Mouse (Mus musculus): Measurements from ENCODE around the gene C1qbp. TPM values are rescaled to one million over a fixed set of nuclear protein-coding genes. Genes with fewer than 3 reads are reported as not detected.

Gene C1qbp
- polyA plus RNA-seq, 1 experiment from 2014 or later = 210 TPM

DNA sequence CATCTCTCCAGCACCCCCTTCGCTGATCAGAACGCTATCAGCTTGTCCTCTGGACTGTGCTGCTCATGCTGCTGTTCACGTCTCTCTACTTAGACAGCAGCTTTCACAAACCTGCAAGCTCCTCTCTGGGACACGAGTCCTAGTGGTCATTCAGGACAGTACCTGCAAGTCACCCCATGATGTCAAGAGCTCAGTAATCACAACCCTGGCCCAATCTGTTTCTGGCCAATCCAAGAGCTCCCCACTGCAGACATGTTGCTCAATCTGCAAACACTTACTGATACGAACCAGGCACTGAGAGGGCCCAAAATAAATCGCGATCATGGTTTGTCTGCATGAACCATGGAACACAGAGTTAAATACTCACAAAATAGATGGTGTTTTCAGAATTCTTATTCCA is 29.9 kb upstream of the C1qbp start:
- H3K9ac ChIP-seq (replicated peaks; ENCODE audit: low read depth, low read length) = no peak overlapping the region
- WGBS = 93% methylated on average over 7 of the region's 7 CpGs
- H3K9me3 ChIP-seq (ENCODE audit: control insufficient read depth, low read depth, low read length) = no peaks in the 10 kb centered on the region
- H3K36me3 ChIP-seq (ENCODE audit: control insufficient read depth, insufficient read depth, low read length) = peaks cover 33% of the 10 kb centered on the region
- no peak for ATAC-seq (ENCODE audit: insufficient number of reproducible peaks, insufficient read depth, low FRiP score, low read depth)
- no peaks in the 10 kb centered on the region for H3K27me3 ChIP-seq (ENCODE audit: control insufficient read depth, insufficient read depth, low read length)
- H3K4me1 ChIP-seq (ENCODE audit: control insufficient read depth, insufficient read depth, low read length) = peaks cover 6% of the 10 kb centered on the region; the same call in 1 of the 2 replicates
- no peak overlapping the region for H3K27ac ChIP-seq (ENCODE audit: low read length)
- no peak overlapping the region for H3K4me2 ChIP-seq (replicated peaks; ENCODE audit: low read depth, low read length)
- no peak overlapping the region for H3K4me3 ChIP-seq (ENCODE audit: low read depth, low read length)

DNA sequence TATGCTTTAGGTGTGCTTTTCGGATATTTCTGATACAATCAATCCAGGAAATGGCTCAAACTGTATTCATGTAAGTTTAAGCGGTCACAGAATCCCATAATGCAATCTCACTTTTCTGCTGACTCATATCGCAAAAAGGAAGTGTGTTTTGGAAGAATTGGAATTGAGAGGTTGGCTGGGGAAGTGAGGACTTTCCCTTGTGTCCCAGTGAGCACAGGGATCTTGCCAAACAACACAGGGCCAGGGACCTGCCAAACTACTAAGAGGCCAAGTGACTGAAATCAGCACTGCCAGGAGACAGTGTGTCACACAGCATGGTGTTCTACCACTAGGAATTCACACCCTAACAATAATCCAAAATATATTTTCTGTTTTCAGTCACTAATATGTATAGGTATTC is 25.5 kb upstream of the C1qbp start:
- H3K4me3 ChIP-seq (ENCODE audit: low read depth, low read length) = no peak overlapping the region
- no peaks in the 10 kb centered on the region for H3K27me3 ChIP-seq (ENCODE audit: control insufficient read depth, insufficient read depth, low read length)
- H3K9me3 ChIP-seq (ENCODE audit: control insufficient read depth, low read depth, low read length) = no peaks in the 10 kb centered on the region
- H3K4me1 ChIP-seq (ENCODE audit: control insufficient read depth, insufficient read depth, low read length) = peaks cover 3% of the 10 kb centered on the region; the same call in 1 of the 2 replicates
- H3K9ac ChIP-seq (replicated peaks; ENCODE audit: low read depth, low read length) = no peak overlapping the region
- no peak for ATAC-seq (ENCODE audit: insufficient number of reproducible peaks, insufficient read depth, low FRiP score, low read depth)
- no peak overlapping the region for H3K4me2 ChIP-seq (replicated peaks; ENCODE audit: low read depth, low read length)
- 90% methylated on average over 3 of the region's 3 CpGs for whole genome bisulfite sequencing
- H3K27ac ChIP-seq (ENCODE audit: low read length) = no peak overlapping the region
- peaks cover 31% of the 10 kb centered on the region for H3K36me3 ChIP-seq (ENCODE audit: control insufficient read depth, insufficient read depth, low read length)

DNA sequence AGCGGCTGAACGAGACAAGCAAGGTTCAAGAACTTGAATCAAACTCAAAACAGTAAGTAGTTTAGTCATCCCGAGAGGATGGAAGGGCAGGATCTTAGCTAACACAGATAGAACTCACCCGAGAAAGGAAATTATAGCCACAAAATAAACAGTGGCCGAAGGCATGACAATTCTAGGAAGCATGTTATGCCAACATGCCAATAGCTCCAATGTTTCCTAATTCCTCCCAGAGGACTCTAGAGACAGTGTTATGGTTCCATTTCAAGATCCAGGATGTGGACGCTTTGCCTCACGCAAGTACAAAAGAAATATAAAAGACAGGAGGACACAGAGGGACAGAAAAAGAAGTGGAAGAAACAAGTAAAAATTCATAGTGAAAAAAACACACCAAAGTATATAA is 25.0 kb upstream of the C1qbp start:
- Histone ChIP-seq H3K9me3 (ENCODE audit: control insufficient read depth, low read depth, low read length) (no peaks in the 10 kb centered on the region), H3K4me1 (ENCODE audit: control insufficient read depth, insufficient read depth, low read length) (peaks cover 8% of the 10 kb centered on the region), H3K4me2 (replicated peaks; ENCODE audit: low read depth, low read length) (no peak overlapping the region), H3K4me3 (ENCODE audit: low read depth, low read length) (no peak overlapping the region), H3K27ac (ENCODE audit: low read length) (no peak overlapping the region), H3K27me3 (ENCODE audit: control insufficient read depth, insufficient read depth, low read length) (no peaks in the 10 kb centered on the region), H3K9ac (replicated peaks; ENCODE audit: low read depth, low read length) (no peak overlapping the region), H3K36me3 (ENCODE audit: control insufficient read depth, insufficient read depth, low read length) (peaks cover 28% of the 10 kb centered on the region)
- no peak for ATAC-seq (ENCODE audit: insufficient number of reproducible peaks, insufficient read depth, low FRiP score, low read depth)
- 91% methylated on average over 7 of the region's 7 CpGs for WGBS

DNA sequence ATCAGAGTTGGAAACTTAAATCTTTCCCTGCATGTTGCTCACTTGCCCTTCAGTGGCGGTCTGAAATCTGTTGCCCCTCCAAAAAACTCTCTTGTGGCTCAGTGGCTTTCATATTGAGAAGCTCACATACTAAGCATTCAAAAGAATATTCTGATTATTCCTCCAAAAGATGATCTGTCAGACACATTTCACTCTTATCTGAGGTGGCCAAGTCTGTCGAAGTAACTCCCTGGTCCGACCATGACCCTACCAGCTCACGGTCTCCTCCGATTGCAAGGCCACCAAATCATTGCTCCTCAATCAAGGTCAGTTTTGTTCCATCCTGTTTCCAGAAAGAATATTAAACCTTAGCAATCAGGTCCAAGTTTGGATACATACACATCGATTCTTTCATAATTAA is 24.2 kb upstream of the C1qbp start:
- Histone ChIP-seq H3K4me1 (ENCODE audit: control insufficient read depth, insufficient read depth, low read length) (peaks cover 14% of the 10 kb centered on the region), H3K36me3 (ENCODE audit: control insufficient read depth, insufficient read depth, low read length) (peaks cover 23% of the 10 kb centered on the region), H3K9ac (replicated peaks; ENCODE audit: low read depth, low read length) (no peak overlapping the region), H3K4me2 (replicated peaks; ENCODE audit: low read depth, low read length) (no peak overlapping the region), H3K27ac (ENCODE audit: low read length) (no peak overlapping the region), H3K9me3 (ENCODE audit: control insufficient read depth, low read depth, low read length) (no peaks in the 10 kb centered on the region), H3K27me3 (ENCODE audit: control insufficient read depth, insufficient read depth, low read length) (no peaks in the 10 kb centered on the region), H3K4me3 (ENCODE audit: low read depth, low read length) (no peak overlapping the region)
- 95% methylated on average over 6 of the region's 6 CpGs for WGBS
- no peak for ATAC-seq (ENCODE audit: insufficient number of reproducible peaks, insufficient read depth, low FRiP score, low read depth)

DNA sequence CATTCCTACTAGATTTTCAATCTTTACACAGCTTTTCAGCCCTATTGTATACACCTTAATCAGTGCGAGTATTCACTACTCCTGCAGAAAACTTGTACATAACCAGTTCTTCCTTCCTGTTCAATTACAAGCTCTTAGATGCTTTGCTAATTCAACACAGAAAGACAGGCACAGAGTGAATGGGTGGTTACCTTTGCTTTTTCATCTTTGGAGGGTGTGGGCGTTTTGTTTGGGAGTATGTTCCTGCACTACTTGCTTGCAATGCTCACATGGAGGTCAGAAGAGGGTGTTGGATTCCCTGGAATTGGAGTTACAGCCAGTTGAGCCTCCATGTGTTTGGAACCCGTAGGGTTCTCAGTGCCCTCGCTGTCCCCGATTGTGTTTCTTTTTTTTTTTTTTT is 22.2 kb upstream of the C1qbp start:
- peaks cover 14% of the 10 kb centered on the region for H3K4me1 ChIP-seq (ENCODE audit: control insufficient read depth, insufficient read depth, low read length)
- peaks cover 9% of the 10 kb centered on the region for H3K36me3 ChIP-seq (ENCODE audit: control insufficient read depth, insufficient read depth, low read length)
- H3K4me3 ChIP-seq (ENCODE audit: low read depth, low read length) = peak overlapping the region; percentile 84
- peak overlapping the region; percentile 29 for H3K4me2 ChIP-seq (replicated peaks; ENCODE audit: low read depth, low read length)
- H3K9me3 ChIP-seq (ENCODE audit: control insufficient read depth, low read depth, low read length) = no peaks in the 10 kb centered on the region
- 56% methylated on average over 5 of the region's 5 CpGs for WGBS
- H3K27me3 ChIP-seq (ENCODE audit: control insufficient read depth, insufficient read depth, low read length) = no peaks in the 10 kb centered on the region
- 0 out of 2 replicates have a peak overlapping the region, but pooled peaks have one; percentile 1 for H3K9ac ChIP-seq (replicated peaks; ENCODE audit: low read depth, low read length)
- no peak for ATAC-seq (ENCODE audit: insufficient number of reproducible peaks, insufficient read depth, low FRiP score, low read depth)
- H3K27ac ChIP-seq (ENCODE audit: low read length) = no peak overlapping the region

DNA sequence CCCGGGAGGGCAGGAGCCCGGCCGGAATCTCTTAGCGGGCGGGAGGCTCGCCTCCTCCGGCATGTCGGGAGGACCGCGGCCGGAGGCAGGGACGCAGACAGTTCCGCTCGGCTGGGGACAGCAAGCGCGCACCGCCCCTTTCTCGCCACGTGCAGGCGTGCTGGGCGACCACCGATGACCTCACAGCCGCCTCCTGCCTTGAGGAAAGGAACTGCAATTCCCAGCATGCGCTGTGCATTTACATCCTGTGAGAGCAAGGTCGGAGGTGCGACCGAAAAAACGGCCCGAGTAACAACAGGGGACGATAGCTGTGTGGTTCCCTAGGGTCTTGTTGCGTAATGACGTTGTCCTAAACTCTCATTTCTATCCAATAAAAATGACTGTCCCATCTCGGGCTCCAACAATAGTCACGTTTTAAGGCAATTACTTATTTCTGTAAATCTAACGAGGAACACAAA is 21.5 kb upstream of the C1qbp start, which contains the start of gene Dhx33:
TSS of gene Dhx33 (minus strand) at position 122 of the 458 bp plus-strand sequence.
- WGBS = under 1% methylated on average over 35 of the region's 35 CpGs
- peak; percentile 96 for ATAC-seq (ENCODE audit: insufficient number of reproducible peaks, insufficient read depth, low FRiP score, low read depth)

DNA sequence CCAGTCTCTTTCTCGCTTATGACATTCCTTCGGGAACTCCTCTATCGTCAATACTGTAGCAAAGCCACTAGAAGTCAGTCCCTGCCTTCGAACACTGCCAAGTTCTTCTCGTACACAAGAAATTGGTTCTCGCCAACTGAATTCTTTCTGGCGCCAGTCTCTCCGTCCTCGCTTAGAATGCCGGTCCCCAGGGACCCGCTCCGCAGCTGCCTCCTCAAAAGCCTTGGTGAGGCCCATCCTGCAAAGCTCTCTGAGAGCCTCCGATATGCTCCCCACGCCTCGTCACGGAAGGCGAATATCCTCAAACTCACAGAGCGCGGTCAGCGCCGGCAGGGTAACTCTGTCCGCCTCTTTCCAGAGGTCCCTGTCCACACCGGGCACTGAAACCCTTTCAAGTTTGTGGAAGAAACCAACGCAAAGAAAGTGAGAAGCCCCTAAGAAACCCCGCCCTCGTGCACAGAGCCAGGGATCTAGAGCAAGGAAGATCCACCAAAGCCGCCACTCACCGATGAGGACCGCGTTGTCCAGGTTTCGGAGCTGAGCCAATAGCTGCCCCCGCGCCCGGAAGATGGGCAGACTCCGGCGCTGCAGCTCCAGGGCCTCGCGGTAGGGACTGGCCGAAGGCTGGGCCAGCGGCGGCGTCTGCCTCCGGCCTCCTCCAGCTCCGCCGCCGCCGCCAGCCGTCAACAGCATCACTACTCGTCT is 20.9 kb upstream of the C1qbp start:
- Histone ChIP-seq H3K9me3 (ENCODE audit: control insufficient read depth, low read depth, low read length) (no peaks in the 10 kb centered on the region), H3K27me3 (ENCODE audit: control insufficient read depth, insufficient read depth, low read length) (no peaks in the 10 kb centered on the region), H3K4me1 (ENCODE audit: control insufficient read depth, insufficient read depth, low read length) (peaks cover 14% of the 10 kb centered on the region), H3K36me3 (ENCODE audit: control insufficient read depth, insufficient read depth, low read length) (peaks cover 11% of the 10 kb centered on the region; the same call in 1 of the 2 replicates), H3K9ac (replicated peaks; ENCODE audit: low read depth, low read length) (peak overlapping the region; percentile 52), H3K27ac (ENCODE audit: low read length) (peak overlapping the region; percentile 48; the same call in 1 of the 2 replicates), H3K4me2 (replicated peaks; ENCODE audit: low read depth, low read length) (peak overlapping the region; percentile 72), H3K4me3 (ENCODE audit: low read depth, low read length) (peak overlapping the region; percentile 84)
- under 1% methylated on average over 49 of the region's 49 CpGs for WGBS
- ATAC-seq (ENCODE audit: insufficient number of reproducible peaks, insufficient read depth, low FRiP score, low read depth) = peak; percentile 64

More for the DNA sequence above, 21.5 kb upstream of the C1qbp start, which contains the start of gene Dhx33:
- peak within 1 kb of the TSS; percentile 52 for H3K9ac ChIP-seq (replicated peaks; ENCODE audit: low read depth, low read length)
- peak within 1 kb of the TSS; percentile 48; the same call in 1 of the 2 replicates for H3K27ac ChIP-seq (ENCODE audit: low read length)
- H3K4me3 ChIP-seq (ENCODE audit: low read depth, low read length) = peak within 1 kb of the TSS; percentile 84
- no peaks in the 10 kb centered on the region for H3K27me3 ChIP-seq (ENCODE audit: control insufficient read depth, insufficient read depth, low read length)
- H3K4me1 ChIP-seq (ENCODE audit: control insufficient read depth, insufficient read depth, low read length) = peaks cover 14% of the 10 kb centered on the region
- no peaks in the 10 kb centered on the region for H3K9me3 ChIP-seq (ENCODE audit: control insufficient read depth, low read depth, low read length)
- H3K36me3 ChIP-seq (ENCODE audit: control insufficient read depth, insufficient read depth, low read length) = peaks cover 6% of the 10 kb centered on the region; the same call in 1 of the 2 replicates
- peak within 1 kb of the TSS; percentile 72 for H3K4me2 ChIP-seq (replicated peaks; ENCODE audit: low read depth, low read length)

DNA sequence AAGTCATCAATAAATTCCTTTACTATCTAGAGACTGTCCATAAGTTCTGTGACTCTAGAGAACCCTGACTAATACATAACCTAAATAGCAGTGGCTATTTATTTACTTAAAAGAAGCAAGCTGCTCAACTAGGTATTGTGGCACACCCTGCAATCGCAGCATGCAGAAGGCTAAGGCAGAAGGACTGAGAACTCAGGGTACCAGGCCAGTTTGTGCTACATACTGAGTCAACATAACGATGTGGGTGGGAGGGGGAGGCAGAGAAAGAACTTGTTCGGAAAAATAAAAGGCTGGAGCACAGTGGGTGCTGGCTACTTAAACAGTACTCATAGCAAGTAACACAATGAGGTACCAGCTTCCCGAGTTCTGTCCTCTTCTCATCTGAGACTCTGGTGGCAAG is 18.3 kb upstream of the C1qbp start:
- no peak for ATAC-seq (ENCODE audit: insufficient number of reproducible peaks, insufficient read depth, low FRiP score, low read depth)
- Histone ChIP-seq H3K36me3 (ENCODE audit: control insufficient read depth, insufficient read depth, low read length) (peaks cover 17% of the 10 kb centered on the region; the same call in 1 of the 2 replicates), H3K27me3 (ENCODE audit: control insufficient read depth, insufficient read depth, low read length) (no peaks in the 10 kb centered on the region), H3K27ac (ENCODE audit: low read length) (no peak overlapping the region), H3K4me2 (replicated peaks; ENCODE audit: low read depth, low read length) (no peak overlapping the region), H3K4me1 (ENCODE audit: control insufficient read depth, insufficient read depth, low read length) (peaks cover 14% of the 10 kb centered on the region), H3K9me3 (ENCODE audit: control insufficient read depth, low read depth, low read length) (no peaks in the 10 kb centered on the region), H3K9ac (replicated peaks; ENCODE audit: low read depth, low read length) (no peak overlapping the region), H3K4me3 (ENCODE audit: low read depth, low read length) (no peak overlapping the region)
- 92% methylated on average over 4 of the region's 4 CpGs for WGBS
